Mouse (Mus musculus): ENCODE measurements around the gene Schip1. TPM values are rescaled to one million over a fixed set of nuclear protein-coding genes. Genes with fewer than 3 reads are reported as not detected.

Schip1 gene
- total RNA-seq, 2 experiments from 2014 or later: 0.17 TPM; not detected in 1

DNA sequence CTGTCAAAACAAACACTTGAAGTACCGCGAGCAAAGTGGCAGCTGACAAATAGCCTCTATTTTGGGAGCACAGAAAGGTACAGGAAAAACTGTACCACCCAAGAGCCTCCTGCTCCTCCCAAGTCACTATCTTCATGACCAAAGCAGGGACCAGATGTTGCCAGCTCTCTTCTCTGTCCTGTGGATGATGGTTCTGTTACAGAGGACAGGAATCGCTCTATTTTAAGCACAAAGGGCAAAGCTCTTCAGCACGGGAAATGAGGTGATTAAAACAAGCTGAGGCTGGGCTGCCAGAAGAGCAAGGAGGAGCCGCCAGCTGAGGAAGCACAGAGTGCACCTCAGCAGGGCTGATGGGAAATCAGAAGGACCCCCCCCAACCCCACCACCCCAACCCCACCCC, 388.7 kb downstream of the Schip1 start:
- no peak for ATAC-seq (replicated peaks; ENCODE audit: low FRiP score, poor library complexity, severe bottlenecking)

DNA sequence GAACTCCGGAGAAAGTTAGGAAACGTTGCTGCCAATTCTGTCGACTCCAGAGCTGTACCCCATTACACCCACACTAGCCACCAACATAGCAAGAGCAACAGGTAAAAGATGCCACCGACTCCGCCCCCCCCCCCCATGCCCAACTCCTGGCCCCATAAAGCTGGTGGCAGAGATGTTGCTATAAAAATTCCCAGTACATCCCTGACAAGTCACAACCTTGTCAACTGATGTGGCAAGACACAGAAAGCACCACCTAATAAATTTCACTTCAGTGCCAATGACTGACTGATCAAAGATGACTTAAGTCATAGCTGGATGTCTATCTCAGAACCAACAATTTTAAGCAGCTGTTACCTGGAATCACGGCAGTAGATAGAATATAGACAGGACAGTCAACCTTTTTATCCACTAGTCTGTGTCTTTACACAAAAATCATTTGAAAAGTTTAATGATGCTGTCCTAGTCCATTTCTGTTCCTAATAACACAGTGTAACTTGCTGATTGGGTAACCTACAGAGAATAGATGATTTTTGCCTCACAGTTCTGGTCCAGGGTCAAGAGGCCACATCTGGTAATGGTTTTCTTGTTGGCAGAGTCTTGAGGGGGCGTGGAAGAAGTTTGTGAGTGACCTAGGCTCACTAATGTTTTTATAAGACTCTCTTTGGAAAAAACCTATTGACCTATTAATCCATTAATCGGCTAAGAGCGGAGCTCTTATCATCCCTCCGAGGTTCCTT, 389.3 kb downstream of the Schip1 start:
- no peak for ATAC-seq (replicated peaks; ENCODE audit: low FRiP score, poor library complexity, severe bottlenecking)

DNA sequence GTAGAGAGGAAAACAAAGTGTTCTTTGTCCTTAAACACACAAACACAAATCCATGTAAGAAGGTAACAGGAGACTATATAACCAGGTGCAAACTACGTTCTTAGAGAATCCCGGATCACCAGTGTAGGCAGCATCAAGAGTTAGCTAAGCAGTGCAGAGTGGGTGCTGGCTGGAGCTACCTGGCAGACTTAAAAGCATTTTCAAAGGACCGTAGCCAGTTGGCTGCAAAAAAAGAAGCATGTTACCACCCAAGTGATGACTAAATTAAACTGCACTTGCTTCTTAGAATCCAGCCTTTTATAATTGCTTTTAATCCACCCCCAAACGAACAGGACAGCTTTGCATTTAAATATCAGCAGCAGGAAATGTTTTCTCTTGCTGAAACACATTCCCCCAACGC, 402.0 kb downstream of the Schip1 start:
- no peak for ATAC-seq (replicated peaks; ENCODE audit: low FRiP score, poor library complexity, severe bottlenecking)

DNA sequence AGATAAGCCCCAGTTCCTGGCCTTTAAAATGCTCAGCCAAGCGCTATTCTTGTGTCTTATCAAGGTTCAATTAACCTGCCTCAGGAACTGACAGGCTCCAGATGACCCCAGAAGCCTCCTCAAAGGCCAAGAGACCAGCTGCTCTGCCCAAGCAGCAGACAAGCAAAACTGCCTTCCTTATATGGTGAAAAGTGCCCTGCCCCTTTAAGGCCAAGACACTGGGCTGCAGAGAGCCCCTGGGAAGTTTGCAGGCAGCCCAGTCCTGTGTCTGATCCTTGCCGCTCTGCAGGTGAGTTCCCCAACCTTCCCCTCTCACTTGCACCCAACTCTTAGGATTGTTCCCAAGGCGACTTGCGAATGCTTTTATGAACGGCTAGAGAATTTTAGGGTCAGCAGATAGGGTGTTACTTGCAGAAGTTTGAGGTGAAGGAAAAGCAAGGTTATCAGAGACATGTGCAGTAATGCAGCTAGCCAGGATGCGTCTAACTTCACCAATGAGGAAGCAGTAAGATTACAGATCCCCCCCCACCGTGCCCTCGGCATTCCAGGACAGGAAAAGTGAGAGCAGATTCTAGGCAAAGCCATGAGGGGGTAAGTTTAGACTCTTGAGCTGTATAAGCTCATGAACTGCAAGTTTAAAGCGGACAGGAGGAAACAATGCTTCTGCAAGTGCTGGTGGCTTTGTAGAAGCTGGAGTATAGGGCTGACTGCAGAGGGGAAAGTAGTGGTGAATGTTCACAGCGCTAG, 403.5 kb downstream of the Schip1 start:
- ATAC-seq (replicated peaks; ENCODE audit: low FRiP score, poor library complexity, severe bottlenecking): no peak

DNA sequence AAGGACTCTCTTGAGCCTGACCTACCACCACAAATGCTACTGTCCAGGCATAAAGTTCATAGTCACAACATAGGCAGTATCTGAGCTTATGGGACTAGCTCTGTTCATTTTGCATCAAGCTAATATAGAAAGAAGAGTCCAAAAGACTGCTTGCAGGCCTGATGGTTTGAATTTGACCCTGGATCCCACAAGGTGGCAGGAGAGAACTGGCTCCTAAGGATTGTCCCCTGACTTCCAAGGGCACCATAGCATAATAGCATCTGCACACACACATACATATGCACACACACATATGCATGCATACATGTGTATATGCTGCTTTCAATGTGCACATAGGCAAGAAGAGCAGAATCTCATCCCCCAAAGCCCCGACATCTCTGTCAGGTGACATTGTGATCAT, 405.0 kb downstream of the Schip1 start:
- no peak for ATAC-seq (replicated peaks; ENCODE audit: low FRiP score, poor library complexity, severe bottlenecking)

DNA sequence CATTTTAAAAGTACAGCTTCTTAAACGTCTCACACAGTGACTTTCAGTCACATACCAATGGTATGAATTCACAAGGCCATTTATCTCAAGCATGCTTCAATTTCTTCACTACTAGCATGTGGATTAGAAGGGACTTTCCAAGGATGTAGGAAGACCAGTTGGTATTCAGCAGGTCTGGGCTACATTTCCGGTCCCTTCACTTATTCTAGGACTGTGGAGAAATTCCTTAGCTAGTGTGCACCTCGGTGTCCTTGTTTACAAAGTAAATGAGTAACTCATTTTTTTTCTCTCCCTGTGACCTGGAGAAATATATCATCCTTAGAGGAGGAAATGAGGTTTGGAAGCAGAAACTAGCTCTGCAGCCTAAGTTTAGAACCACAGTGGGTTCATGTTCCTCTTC, 405.5 kb downstream of the Schip1 start:
- ATAC-seq (replicated peaks; ENCODE audit: low FRiP score, poor library complexity, severe bottlenecking): no peak

DNA sequence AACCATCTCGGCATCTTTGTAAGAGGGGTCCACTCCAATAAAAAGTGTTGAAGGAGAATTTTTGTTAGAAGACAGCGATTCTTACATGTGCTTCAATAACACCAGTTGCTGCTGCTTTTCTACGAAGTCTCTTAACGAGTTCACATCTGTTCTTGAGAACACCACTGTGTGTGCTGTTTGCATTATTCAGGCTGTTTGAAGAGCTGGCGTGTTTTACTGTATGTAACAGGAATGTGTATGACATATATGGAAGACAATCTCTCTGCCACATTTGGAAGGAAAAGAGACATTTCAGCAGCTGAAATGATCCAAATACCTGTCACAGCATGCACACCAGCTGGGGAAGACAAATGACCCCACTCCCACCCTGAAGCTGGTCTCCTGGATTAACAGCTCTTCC, 406.0 kb downstream of the Schip1 start:
- ATAC-seq (replicated peaks; ENCODE audit: low FRiP score, poor library complexity, severe bottlenecking): no peak

DNA sequence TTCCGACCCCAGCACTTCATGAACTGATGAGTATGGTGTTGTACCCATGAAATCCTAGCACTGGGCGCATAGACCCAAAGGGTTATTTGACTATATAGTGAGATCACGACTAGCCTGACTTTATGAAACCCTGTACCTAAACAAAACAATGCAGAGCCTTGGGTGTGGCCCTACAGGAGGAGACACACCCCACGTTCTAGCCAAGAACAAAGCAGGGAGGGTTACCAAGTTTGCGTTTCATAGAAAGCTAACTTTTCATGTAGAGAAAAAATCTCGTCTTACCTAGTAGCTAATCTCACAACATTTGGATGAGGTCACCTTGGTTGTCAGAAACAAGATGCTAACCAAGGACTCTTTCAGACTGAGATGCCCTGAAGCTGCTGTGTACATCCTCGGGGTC, 411.7 kb downstream of the Schip1 start:
- ATAC-seq (replicated peaks; ENCODE audit: low FRiP score, poor library complexity, severe bottlenecking): no peak

DNA sequence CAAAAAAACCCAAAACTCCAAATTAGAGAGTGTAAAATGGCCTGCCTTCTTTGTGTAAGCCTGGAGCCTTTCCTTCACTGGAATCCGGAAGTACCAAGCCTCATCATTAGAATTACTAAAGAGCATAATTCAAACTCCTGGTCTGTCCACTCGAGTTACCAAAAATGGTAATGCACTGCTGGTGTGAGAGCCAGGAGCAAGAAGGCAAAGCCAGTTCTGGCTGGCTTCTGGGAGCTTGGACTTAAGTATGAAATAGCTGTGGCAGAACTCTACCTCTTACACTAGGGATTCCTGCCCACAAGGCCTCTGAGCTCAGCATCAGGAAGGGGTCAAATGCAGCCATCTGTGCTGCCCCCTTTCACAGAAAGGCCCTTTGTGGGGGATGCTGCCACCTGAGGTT, 412.9 kb downstream of the Schip1 start:
- ATAC-seq (replicated peaks; ENCODE audit: low FRiP score, poor library complexity, severe bottlenecking): no peak

DNA sequence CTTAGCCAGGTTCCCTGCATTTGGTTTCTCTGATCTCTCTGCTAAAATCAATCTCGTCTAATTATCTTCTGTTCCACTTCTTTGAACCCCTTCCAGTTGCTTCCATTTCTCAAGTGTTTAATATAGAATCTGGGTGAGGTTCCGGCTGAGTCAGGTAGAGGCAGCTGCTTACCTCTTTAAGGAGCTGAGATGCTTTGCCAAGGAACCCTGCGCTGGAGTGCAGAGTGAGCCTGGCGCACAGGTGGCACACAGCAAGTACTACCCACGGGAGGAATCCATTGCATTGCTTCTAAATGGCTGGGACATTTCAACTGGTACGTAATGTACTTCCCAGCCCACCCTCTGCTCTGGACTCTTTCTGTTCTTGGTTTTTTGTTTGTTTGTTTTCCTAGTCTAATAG, 414.7 kb downstream of the Schip1 start:
- no peak for ATAC-seq (replicated peaks; ENCODE audit: low FRiP score, poor library complexity, severe bottlenecking)

DNA sequence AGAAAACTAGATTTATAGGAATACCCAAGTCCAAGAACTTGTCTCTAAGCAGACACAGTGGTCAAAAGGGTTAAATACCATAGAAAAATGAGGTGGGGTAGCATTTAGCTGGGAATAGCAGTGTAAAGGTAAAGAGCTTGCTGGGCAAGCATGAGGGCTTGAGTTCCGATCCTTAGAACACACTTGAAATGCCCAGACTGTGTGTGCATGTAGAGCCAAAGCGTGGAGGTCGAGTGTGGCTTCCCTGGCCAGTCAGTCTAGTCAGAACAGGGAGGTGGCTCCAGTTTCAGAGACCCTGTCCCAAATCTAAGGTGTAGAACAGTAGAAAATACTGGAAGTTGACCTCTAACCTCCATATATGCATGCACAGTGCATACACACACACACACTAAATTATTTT, 418.9 kb downstream of the Schip1 start:
- ATAC-seq (replicated peaks; ENCODE audit: low FRiP score, poor library complexity, severe bottlenecking): no peak

DNA sequence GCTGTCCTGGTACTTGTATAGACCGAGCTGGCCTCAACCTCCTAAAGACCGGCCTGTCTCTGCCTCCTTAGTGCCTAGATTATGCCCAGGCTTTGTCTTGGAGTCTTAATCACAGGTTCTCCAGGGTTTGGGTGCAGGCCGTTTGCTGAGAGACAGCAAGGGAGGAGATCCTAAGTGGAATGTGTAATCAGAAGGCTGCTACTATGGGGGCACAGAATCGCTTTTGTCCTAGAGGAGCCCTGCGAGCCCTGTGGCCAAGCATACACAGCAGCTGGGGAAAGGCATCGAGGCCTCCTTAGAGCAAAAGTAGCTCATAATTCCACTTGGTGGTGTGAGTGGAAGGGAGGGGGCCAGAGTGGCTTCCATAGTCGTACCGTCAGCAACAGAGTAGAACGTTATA, 419.4 kb downstream of the Schip1 start:
- no peak for ATAC-seq (replicated peaks; ENCODE audit: low FRiP score, poor library complexity, severe bottlenecking)

DNA sequence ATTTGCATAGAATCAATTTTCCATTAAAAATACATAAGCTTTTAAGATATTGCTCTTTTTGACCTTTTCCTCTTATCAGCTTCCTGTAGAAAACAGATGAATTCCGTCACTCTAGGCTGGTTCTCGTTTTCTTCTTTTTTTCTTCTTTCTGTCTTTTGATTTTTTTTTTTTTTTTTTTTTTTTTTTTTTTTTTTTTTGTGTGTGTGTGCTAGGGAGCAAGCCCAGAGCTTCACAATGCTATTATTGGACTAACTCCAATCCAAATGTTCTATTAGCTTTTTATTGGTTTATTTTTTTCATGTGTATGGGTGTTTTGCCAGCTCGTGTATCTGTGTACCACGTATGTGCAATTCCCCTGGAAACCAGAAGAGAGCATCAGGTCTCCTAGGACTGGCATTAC, 420.0 kb downstream of the Schip1 start:
- no peak for ATAC-seq (replicated peaks; ENCODE audit: low FRiP score, poor library complexity, severe bottlenecking)

DNA sequence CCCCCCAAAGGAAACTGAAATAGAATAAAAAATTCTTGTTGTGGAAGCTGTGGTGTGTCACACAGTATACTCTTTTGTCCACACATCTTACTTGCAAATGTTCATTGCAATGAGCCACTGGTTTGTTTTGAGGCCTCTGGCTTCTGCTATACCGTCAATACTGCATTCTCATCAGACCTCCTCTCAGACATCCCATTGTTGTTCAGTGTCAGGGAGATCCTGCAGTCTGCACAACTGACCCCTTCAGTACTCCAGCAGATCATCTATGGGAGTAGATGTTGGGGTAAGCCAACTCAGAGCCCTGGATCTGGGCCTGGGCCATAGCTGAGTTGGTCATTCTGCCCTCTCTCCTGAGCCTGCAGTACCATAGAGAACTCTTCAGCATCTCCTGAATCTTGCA, 423.0 kb downstream of the Schip1 start:
- no peak for ATAC-seq (replicated peaks; ENCODE audit: low FRiP score, poor library complexity, severe bottlenecking)

DNA sequence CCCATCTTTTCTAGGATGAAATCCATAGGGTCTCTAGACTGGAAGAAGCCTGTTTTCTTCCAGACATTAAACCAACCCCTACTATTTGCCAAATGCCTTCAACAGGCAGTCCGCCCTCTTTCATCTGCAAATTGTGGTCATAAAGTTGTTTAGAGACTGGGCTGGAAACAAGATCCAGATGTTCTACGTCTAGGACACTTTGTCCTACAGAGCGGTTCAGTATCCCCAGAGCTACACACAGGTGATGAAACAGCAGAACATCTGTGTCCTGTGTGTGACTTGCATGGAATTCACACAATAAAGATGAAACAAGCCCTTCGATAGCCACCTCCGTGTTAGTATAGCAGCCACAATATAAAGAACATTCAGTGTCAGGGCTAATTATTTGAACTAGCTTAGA, 423.7 kb downstream of the Schip1 start:
- no peak for ATAC-seq (replicated peaks; ENCODE audit: low FRiP score, poor library complexity, severe bottlenecking)

DNA sequence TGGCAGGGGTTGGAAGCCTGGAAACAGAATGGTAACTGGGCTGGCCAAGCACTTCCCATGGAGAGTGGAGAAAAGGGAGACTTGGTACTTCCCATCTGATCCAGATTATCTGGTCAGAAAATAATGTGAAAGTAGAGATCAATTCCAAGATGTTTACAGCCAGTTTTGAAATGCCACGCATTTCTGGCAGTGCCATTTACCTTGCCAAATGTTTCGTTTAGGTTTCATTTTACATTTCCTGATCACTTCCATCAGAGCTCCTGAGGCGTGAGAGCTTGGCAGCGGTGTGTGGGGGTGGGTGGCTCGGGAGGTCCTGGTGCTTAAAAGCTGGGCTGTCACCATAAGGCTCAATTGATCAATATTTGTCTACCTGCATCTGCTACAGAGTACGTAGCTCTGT, 426.9 kb downstream of the Schip1 start:
- ATAC-seq (replicated peaks; ENCODE audit: low FRiP score, poor library complexity, severe bottlenecking): no peak

DNA sequence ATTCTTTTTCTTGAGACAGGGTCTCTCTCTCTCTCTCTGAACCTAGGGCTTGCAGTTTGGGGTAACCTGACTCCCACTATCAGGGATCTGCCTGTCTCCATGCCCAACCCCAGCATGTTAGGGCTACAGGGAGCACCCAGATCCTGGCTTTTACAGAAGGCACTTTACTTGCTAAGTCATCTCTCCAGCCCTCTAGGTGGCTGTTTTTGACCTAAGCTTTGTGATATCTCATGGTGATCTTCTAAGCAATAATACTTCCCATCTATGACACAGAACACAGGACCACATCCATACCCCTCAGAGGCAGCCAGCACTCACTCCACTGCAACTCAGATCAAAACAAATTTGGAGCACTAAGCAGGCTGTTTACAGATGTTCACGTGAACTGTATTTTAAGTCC, 427.5 kb downstream of the Schip1 start:
- ATAC-seq (replicated peaks; ENCODE audit: low FRiP score, poor library complexity, severe bottlenecking): no peak

DNA sequence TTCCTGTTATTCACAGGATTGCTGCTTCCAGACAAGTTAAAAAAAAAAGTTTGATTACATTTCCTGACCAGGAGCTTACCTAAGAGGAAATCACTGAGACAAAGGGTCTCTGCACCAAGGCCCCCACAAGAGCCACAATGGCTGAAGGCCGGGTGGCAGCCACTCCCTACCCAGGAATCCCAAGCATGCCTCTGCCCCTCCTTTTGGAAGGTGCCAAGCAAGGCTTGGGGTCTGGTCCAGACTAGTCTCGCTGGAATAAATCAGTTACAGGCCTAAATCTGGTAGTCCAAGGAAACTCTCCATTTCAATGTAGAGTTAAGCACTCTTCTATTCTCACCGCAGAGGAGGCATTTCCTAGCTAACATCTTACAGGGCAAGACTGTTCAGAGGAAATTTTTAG, 427.9 kb downstream of the Schip1 start:
- no peak for ATAC-seq (replicated peaks; ENCODE audit: low FRiP score, poor library complexity, severe bottlenecking)

DNA sequence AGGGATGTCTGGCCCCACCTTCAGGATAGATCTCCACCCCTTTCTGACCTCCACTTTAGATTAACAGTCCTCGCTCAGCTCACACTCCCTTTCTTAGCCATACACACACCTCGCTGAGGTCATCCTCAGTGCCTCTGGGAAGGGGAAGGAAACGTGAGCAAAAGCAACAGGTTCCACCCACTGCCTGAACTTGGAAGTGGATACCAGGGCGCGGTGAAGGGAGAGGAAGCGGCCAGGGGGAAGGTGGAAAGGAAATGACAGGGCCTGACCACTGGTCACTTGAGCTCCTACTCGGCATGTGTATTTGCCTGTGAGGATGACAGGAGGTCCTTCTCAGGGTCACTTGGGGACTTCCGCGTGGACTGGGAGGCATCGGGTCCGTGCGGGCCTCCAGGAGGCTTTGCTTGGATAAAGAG, 428.6 kb downstream of the Schip1 start:
- ATAC-seq (replicated peaks; ENCODE audit: low FRiP score, poor library complexity, severe bottlenecking): peak; percentile 31

DNA sequence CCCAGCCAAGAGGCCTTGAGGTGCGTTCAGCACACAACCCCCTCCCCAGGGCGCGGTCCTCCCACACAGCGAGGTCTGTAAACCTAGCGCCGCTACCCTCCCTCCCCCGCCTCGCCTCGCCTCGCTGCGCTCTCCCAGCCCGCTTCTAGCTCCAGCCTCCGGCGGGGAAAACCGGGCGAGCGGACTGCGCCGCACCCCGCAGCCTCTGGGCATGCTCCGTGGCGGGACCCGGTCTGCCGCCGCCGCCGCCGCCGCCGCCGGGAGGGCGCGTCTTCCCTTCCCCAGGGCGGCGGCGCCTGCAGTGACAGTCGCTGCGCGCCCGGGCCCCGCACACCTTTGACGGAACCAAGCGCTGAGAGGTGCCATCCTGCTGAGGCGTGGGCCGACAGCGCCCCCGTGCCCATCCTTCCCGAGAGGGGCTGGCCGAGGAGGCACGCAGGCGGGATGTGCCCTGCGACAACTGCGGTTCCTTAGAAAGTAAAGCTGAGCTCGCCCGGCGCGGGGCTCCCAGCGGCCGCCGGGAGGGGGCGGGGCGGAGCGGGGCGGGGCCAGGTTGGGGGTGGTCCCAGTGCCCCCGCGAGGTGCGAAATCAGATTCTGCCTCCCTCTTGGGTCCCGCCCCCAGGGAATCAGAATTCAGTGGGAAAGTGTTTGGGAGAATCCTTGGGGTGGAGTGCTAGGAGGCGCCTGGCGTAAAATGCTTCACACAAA, 429.1 kb downstream of the Schip1 start:
- ATAC-seq (replicated peaks; ENCODE audit: low FRiP score, poor library complexity, severe bottlenecking): peak; percentile 24; the same call in 1 of the 2 replicates

All from erythroblast, adult 5-6 weeks (primary cell).